In genomic region chr12:55836199-55836951, GRCm38 (mm10) we compare ENCODE assay signal across 8 mouse cellular contexts. TPM values are rescaled to one million over a fixed set of nuclear protein-coding genes. Genes with fewer than 3 reads are reported as not detected.
DNase-seq lines count a peak whose midpoint lies in the region; ATAC-seq and TF ChIP-seq lines count a peak whose summit lies in the region.

Gene Brms1l (plus strand): TSS chr12:55836324.

- TF ChIP-seq CTCF in Patski (IDR thresholded peaks at IDR 0.05), result no peak

- peaks cover 15% of the 10 kb centered on the region for H3K4me1 ChIP-seq in hindbrain, embryonic 13.5 days (replicated peaks)

- H3K27ac ChIP-seq in hindbrain, embryonic 13.5 days, result peak within 1 kb of the TSS; percentile 94

- WGBS in hindbrain, embryonic 13.5 days, result under 1% methylated on average over 74 of the region's 77 CpGs

- no peaks in the 10 kb centered on the region for H3K27me3 ChIP-seq in Patski
- no peaks in the 10 kb centered on the region for H3K27me3 ChIP-seq in hindbrain, embryonic 13.5 days

- peaks cover 9% of the 10 kb centered on the region for H3K36me3 ChIP-seq in hindbrain, embryonic 13.5 days

- peak within 1 kb of the TSS; percentile 81 for H3K4me2 ChIP-seq in hindbrain, embryonic 13.5 days

- H3K4me3 ChIP-seq in hindbrain, embryonic 13.5 days, result peak within 1 kb of the TSS; percentile 77

- peak; percentile 83 for DNase-seq in Patski (ENCODE audit: low read depth, low spot score)
- DNase-seq in cerebellum, postnatal 14 days, result peak; percentile 96
- DNase-seq in frontal cortex, postnatal 14 days (ENCODE audit: low spot score in 2 of 2), result peak; percentile 96 to 97
- DNase-seq in layer of hippocampus, postnatal 36 days, result peak; percentile 94 to 95
- peak; percentile 99 for DNase-seq in lung, postnatal 36 days
- DNase-seq in retina, postnatal 1 day, result peak; percentile 99
- peak; percentile 80 to 96 for DNase-seq in urinary bladder, adult 18-20 months (ENCODE audit: low spot score in 2 of 2)

- CTCF ChIA-PET in Patski (lab: Charles Lee), result interaction anchor here (1.2 to 1.8 kb wide), 3 partner anchors 9 to 31 kb away, joined by 3 to 4 read pairs (median 4); no protein-coding TSS in a partner anchor

- in situ Hi-C loops in Patski (cut with MboI; ENCODE audit: low pct_unique_long_range_greater_than_20kb), result no loop called here

- no peaks in the 10 kb centered on the region for H3K9me3 ChIP-seq in hindbrain, embryonic 13.5 days

- POLR2A ChIA-PET in Patski (lab: Charles Lee), result no interaction called here

- peak within 1 kb of the TSS; percentile 88 for H3K9ac ChIP-seq in hindbrain, embryonic 13.5 days

- ATAC-seq in Patski, result peak; percentile 100
- peak; percentile 100 for ATAC-seq in hindbrain, embryonic 13.5 days (ENCODE audit: low FRiP score)

RNA-seq across cellular contexts. Expression of gene Brms1l, which starts in this region (rescaled TPM):
- polyA plus RNA-seq in Patski (2021), result 41.0 TPM
- 51.5 and 53.1 TPM in 2 replicates for polyA plus RNA-seq in hindbrain, embryonic 13.5 days (2015; fragmentation: Nextera tagmentation; extraction: Ambion mirVana)
- 10 to 100 TPM; 68.8 to 69.1 TPM for total RNA-seq in layer of hippocampus, postnatal 36 days (2021)

Comparison
In these comparisons a context has a peak if more than half of its experiments do, and no peak if none do; other contexts are left out.
1. Peak in every context shown above with its lines: DNase-seq, ATAC-seq, H3K4me3 ChIP-seq and H3K27ac ChIP-seq.